Mouse (Mus musculus): ENCODE results near the gene Zfp750.

GRCm38 (mm10) chr11:121548996-121549842, 30.1 kb upstream of the Zfp750 start:
- no peak for TF ChIP-seq CTCF (IDR thresholded peaks at IDR 0.05; ENCODE audit: control insufficient read depth, insufficient read depth, insufficient read length)
- no peak for TF ChIP-seq USF1 (IDR thresholded peaks at IDR 0.05; ENCODE audit: low read depth)
